Mouse (Mus musculus) limb, embryonic 11.5 days (tissue): Measurements from ENCODE around the gene Mum1. TPM values are rescaled to one million over a fixed set of nuclear protein-coding genes. Genes with fewer than 3 reads are reported as not detected.

Experiments
- ATAC-seq: fragments of 200-750 bp; cut with Nextera tagmentation; 2 replicates; pipeline ENCODE4 v1.8.0; 2017; ENCODE audit warnings: low read depth; ENCODE audit not compliant: insufficient number of reproducible peaks, low FRiP score, low TSS enrichment
- DNase-seq: peaks from one replicate; pipeline ENCODE4 v3.0.0-alpha.2; 2015; ENCODE audit warnings: low spot score
- H3K27ac ChIP-seq: fragments of 300-500 bp; sonication (generic); replicated peaks from 2 replicates; pipeline ENCODE4 v1.5.1; 2014; ENCODE audit warnings: low read depth, mild to moderate bottlenecking, low read length
- H3K27me3 ChIP-seq: fragments of 300-500 bp; sonication (generic); 2 replicates; pipeline ENCODE4 v1.6.1; 2014; ENCODE audit warnings: mild to moderate bottlenecking, low read length, mixed read lengths; ENCODE audit not compliant: control insufficient read depth, insufficient read depth
- H3K36me3 ChIP-seq: fragments of 300-500 bp; sonication (generic); 2 replicates; pipeline ENCODE4 v1.6.1; 2014; ENCODE audit warnings: mild to moderate bottlenecking, low read length, moderate library complexity, mixed read lengths; ENCODE audit not compliant: control insufficient read depth, insufficient read depth
- H3K4me1 ChIP-seq: fragments of 300-500 bp; sonication (generic); 2 replicates; pipeline ENCODE4 v1.6.1; 2014; ENCODE audit warnings: low read length, mixed read lengths; ENCODE audit not compliant: control insufficient read depth, insufficient read depth
- H3K4me2 ChIP-seq: fragments of 300-500 bp; sonication (generic); 2 replicates; pipeline ENCODE4 v1.6.1; 2014; ENCODE audit warnings: low read depth, mild to moderate bottlenecking, moderate library complexity; ENCODE audit not compliant: severe bottlenecking
- H3K4me3 ChIP-seq: fragments of 300-500 bp; sonication (generic); 2 replicates; pipeline ENCODE4 v1.5.1; 2014; ENCODE audit warnings: low read depth, low read length
- H3K9ac ChIP-seq: fragments of 300-500 bp; sonication (generic); 2 replicates; pipeline ENCODE4 v1.6.1; 2014; ENCODE audit warnings: mild to moderate bottlenecking, low read length
- H3K9me3 ChIP-seq: fragments of 300-500 bp; sonication (generic); 2 replicates; pipeline ENCODE4 v1.6.1; 2016; ENCODE audit warnings: low read length; ENCODE audit not compliant: control insufficient read depth
- WGBS: fragments of 180-500 bp; shearing (Covaris S2); extraction: QIAGEN DNeasy Blood & Tissue Kit; methylation state at CpG from one replicate; pipeline ENCODE4 v1.1.7; 2014; 5-methylcytosine and 5-hydroxymethylcytosine counted together
- polyA plus RNA-seq: library from polyadenylated mRNA; unstranded; fragments of >200 nt; fragmentation: Nextera tagmentation; extraction: Ambion mirVana; gene quantifications from 2 replicates; pipeline ENCODE4 v1.2.1, GENCODE M21; 2014

The Mum1 gene
- polyA plus RNA-seq, 1 experiment from 2014 or later, result 87.1 TPM

- WGBS, result 89% methylated on average over 8 of the region's 8 CpGs
- H3K4me3 ChIP-seq, result no peak overlapping the region
- no peak overlapping the region for H3K27ac ChIP-seq
- DNase-seq, result no peak
- no peak overlapping the region for H3K9ac ChIP-seq
- H3K9me3 ChIP-seq, result no peaks in the 10 kb centered on the region
- H3K36me3 ChIP-seq, result peaks cover 31% of the 10 kb centered on the region; the same call in 1 of the 2 replicates
- H3K4me1 ChIP-seq, result peaks cover 8% of the 10 kb centered on the region
- no peak overlapping the region for H3K4me2 ChIP-seq
- no peaks in the 10 kb centered on the region for H3K27me3 ChIP-seq
- no peak for ATAC-seq
These were observed 45.8 kb downstream of the Mum1 start for GRCm38 (mm10) chr10:80271870-80272585.

GRCm38 (mm10) chr10:80273847-80274246 lies 47.6 kb downstream of the Mum1 start:
- 95% methylated on average over 3 of the region's 3 CpGs for WGBS
- ATAC-seq, result no peak
- peaks cover 40% of the 10 kb centered on the region for H3K36me3 ChIP-seq

GRCm38 (mm10) chr10:80276238-80276637 lies 50.0 kb downstream of the Mum1 start:
- no peak overlapping the region for H3K4me2 ChIP-seq

More at GRCm38 (mm10) chr10:80273847-80274246, 47.6 kb downstream of the Mum1 start:
- no peak overlapping the region for H3K4me3 ChIP-seq
- no peak overlapping the region for H3K9ac ChIP-seq
- no peak overlapping the region for H3K4me2 ChIP-seq
- H3K9me3 ChIP-seq, result no peaks in the 10 kb centered on the region
- no peak overlapping the region for H3K27ac ChIP-seq
- 0 out of 2 replicates have a peak, but pooled peaks cover 2% of the 10 kb centered on the region for H3K4me1 ChIP-seq
- no peaks in the 10 kb centered on the region for H3K27me3 ChIP-seq
- DNase-seq, result no peak

GRCm38 (mm10) chr10:80278390-80278789 lies 52.2 kb downstream of the Mum1 start:
- no peak overlapping the region for H3K9ac ChIP-seq
- no peaks in the 10 kb centered on the region for H3K9me3 ChIP-seq
- no peak overlapping the region for H3K4me3 ChIP-seq
- 94% methylated on average over 9 of the region's 9 CpGs for WGBS
- DNase-seq, result no peak
- H3K27ac ChIP-seq, result no peak overlapping the region
- no peaks in the 10 kb centered on the region for H3K4me1 ChIP-seq
- ATAC-seq, result no peak
- H3K4me2 ChIP-seq, result no peak overlapping the region
- H3K36me3 ChIP-seq, result peaks cover 56% of the 10 kb centered on the region
- H3K27me3 ChIP-seq, result no peaks in the 10 kb centered on the region

More at GRCm38 (mm10) chr10:80276238-80276637, 50.0 kb downstream of the Mum1 start:
- no peaks in the 10 kb centered on the region for H3K9me3 ChIP-seq
- H3K9ac ChIP-seq, result no peak overlapping the region
- 94% methylated on average over 5 of the region's 5 CpGs for WGBS
- DNase-seq (no peak), ATAC-seq (no peak)
- H3K4me1 ChIP-seq, result no peaks in the 10 kb centered on the region
- H3K27ac ChIP-seq, result no peak overlapping the region
- no peaks in the 10 kb centered on the region for H3K27me3 ChIP-seq
- H3K36me3 ChIP-seq, result peaks cover 55% of the 10 kb centered on the region
- H3K4me3 ChIP-seq, result no peak overlapping the region

GRCm38 (mm10) chr10:80279273-80279672 lies 53.0 kb downstream of the Mum1 start:
- WGBS, result 91% methylated on average over 12 of the region's 12 CpGs
- H3K27me3 ChIP-seq, result no peaks in the 10 kb centered on the region
- ATAC-seq, result no peak

GRCm38 (mm10) chr10:80281304-80281703 lies 55.1 kb downstream of the Mum1 start:
- H3K4me3 ChIP-seq, result no peak overlapping the region
- no peak overlapping the region for H3K9ac ChIP-seq
- peaks cover 53% of the 10 kb centered on the region for H3K36me3 ChIP-seq
- WGBS, result 83% methylated on average over 7 of the region's 7 CpGs
- no peak overlapping the region for H3K4me2 ChIP-seq
- H3K27ac ChIP-seq, result no peak overlapping the region
- H3K4me1 ChIP-seq, result no peaks in the 10 kb centered on the region
- H3K9me3 ChIP-seq, result no peaks in the 10 kb centered on the region
- ATAC-seq (no peak), DNase-seq (no peak)
- no peaks in the 10 kb centered on the region for H3K27me3 ChIP-seq

More at GRCm38 (mm10) chr10:80279273-80279672, 53.0 kb downstream of the Mum1 start:
- Histone ChIP-seq H3K9me3 (no peaks in the 10 kb centered on the region), H3K36me3 (peaks cover 55% of the 10 kb centered on the region), H3K4me2 (no peak overlapping the region), H3K9ac (no peak overlapping the region), H3K4me1 (no peaks in the 10 kb centered on the region), H3K27ac (no peak overlapping the region), H3K4me3 (no peak overlapping the region)
- no peak for DNase-seq

GRCm38 (mm10) chr10:80281921-80282371 lies 55.7 kb downstream of the Mum1 start:
- ATAC-seq (no peak), DNase-seq (no peak)
- no peak overlapping the region for H3K4me2 ChIP-seq
- H3K9ac ChIP-seq, result no peak overlapping the region
- no peak overlapping the region for H3K27ac ChIP-seq
- H3K4me3 ChIP-seq, result no peak overlapping the region
- WGBS, result 82% methylated on average over 8 of the region's 8 CpGs
- H3K27me3 ChIP-seq, result no peaks in the 10 kb centered on the region
- no peaks in the 10 kb centered on the region for H3K9me3 ChIP-seq
- peaks cover 53% of the 10 kb centered on the region for H3K36me3 ChIP-seq
- H3K4me1 ChIP-seq, result no peaks in the 10 kb centered on the region

- Histone ChIP-seq H3K4me1 (no peaks in the 10 kb centered on the region), H3K9me3 (no peaks in the 10 kb centered on the region), H3K9ac (no peak overlapping the region), H3K36me3 (peaks cover 49% of the 10 kb centered on the region), H3K27me3 (no peaks in the 10 kb centered on the region), H3K4me3 (no peak overlapping the region), H3K4me2 (no peak overlapping the region), H3K27ac (no peak overlapping the region)
- no peak for DNase-seq
- 92% methylated on average over 20 of the region's 20 CpGs for WGBS
- ATAC-seq, result no peak
These were observed 56.5 kb downstream of the Mum1 start for GRCm38 (mm10) chr10:80282481-80283441.
